Mouse (Mus musculus): ENCODE data around the gene Foxg1. TPM values are rescaled to one million over a fixed set of nuclear protein-coding genes. Genes with fewer than 3 reads are reported as not detected.

The Foxg1 gene
- total RNA-seq (2021) (not detected), polyA plus RNA-seq (2012; rRNA removed) (0.14 TPM in 1 of 2 replicates, not detected in the other)
- long read RNA-seq = 0 reads

DNA sequence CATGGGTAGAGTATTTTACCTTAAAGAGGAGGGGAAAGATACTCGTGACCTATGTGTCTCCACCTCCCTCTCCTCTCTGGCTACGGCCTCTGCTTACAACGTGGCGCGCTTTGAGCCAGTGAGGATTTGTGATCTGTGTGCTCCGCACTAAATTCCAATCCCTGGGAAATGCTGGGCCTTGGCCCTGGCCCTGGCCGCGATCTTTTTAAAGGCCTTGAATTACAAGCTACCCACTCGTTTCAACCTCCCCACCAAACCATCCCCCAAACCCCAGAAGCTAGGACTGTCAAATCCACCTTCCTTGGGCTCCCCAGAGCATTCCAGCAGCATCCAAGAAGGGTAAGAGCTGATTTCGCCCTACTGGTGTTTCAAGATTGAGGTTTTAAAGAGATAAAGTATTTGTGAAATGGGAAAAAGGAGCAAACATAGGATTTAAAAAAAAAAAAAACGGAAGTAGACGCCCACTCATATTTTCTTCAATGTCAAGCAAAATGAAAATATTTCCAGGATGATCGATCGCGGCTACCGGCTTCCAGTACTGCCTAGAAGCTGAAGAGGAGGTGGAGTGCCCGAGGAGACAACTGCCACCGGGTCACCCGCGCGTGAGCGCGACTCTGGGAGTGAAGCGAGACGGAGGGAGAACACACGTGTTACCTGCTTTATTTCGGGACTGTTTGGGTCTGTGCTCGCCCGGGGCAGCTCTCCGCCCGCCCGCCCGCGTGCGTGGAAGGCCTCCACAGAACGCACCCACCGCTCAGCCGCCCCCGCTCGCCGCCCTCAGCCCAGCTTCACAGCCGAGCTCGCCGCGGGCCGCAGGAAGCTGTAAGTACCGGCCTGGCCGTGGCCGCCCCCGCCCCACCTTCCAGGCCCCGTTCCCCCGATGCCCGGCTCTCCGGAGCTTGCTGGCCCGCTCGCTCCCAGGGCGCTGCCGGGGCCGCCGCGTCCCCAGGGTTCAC, at the start of gene Foxg1:
Gene Foxg1 (plus strand): TSS at position 96 of the 956 bp plus-strand sequence.
- Histone ChIP-seq H3K4me1 (ENCODE audit: control insufficient read depth, insufficient read depth, low read length) (no peaks in the 10 kb centered on the region), H3K4me3 (no peak within 1 kb of the TSS), H3K27me3 (ENCODE audit: control insufficient read depth, insufficient read depth, low read length) (peaks cover 27% of the 10 kb centered on the region), H3K27ac (no peak within 1 kb of the TSS), H3K9ac (ENCODE audit: low read depth, low read length) (no peak within 1 kb of the TSS), H3K79me2 (replicated peaks; ENCODE audit: control insufficient read depth, insufficient read depth, low read length) (no peaks in the 10 kb centered on the region), H3K36me3 (ENCODE audit: control insufficient read depth, insufficient read depth, low read length) (no peaks in the 10 kb centered on the region)
- 3% methylated on average over 59 of the region's 61 CpGs for WGBS
- no peak for DNase-seq
- intact Hi-C loops (cut with DNase I) = no loop called here
- TF ChIP-seq EP300 (IDR thresholded peaks at IDR 0.05; ENCODE audit: insufficient read depth, low read depth, low read length) (no peak), CTCF (IDR thresholded peaks at IDR 0.05) (no peak)

DNA sequence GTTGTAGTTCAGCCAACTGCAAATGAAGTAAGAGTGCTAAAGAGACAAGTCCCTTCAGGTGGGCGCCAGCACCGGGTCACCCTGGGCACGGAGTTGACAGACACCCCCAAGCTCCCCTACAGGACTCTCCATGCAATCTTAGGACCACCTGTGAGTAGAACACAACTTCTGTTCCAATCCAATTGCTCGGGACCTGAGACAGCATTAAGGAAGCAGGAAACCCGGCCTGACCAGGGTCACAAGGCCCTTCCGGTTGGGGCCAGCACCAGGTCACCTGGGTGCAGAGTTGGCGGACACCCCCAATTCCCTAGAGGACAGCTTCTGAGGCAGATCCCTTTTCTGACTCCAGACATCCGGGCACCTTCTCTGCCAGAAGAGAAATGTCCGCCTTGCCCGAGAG, 32.8 kb upstream of the Foxg1 start:
- Histone ChIP-seq H3K4me1 (ENCODE audit: control insufficient read depth, insufficient read depth, low read length) (no peaks in the 10 kb centered on the region), H3K36me3 (ENCODE audit: control insufficient read depth, insufficient read depth, low read length) (no peaks in the 10 kb centered on the region), H3K79me2 (replicated peaks; ENCODE audit: control insufficient read depth, insufficient read depth, low read length) (no peaks in the 10 kb centered on the region), H3K4me3 (no peak overlapping the region), H3K27ac (no peak overlapping the region), H3K27me3 (ENCODE audit: control insufficient read depth, insufficient read depth, low read length) (no peaks in the 10 kb centered on the region), H3K9ac (ENCODE audit: low read depth, low read length) (no peak overlapping the region)
- DNase-seq = no peak
- TF ChIP-seq EP300 (IDR thresholded peaks at IDR 0.05; ENCODE audit: insufficient read depth, low read depth, low read length) (no peak), POLR2A (IDR thresholded peaks at IDR 0.05; ENCODE audit: insufficient read depth, low read depth, low read length) (no peak), CTCF (IDR thresholded peaks at IDR 0.05) (no peak)
- intact Hi-C loops (cut with DNase I) = no loop called here
- WGBS = 82% methylated on average over 10 of the region's 10 CpGs

DNA sequence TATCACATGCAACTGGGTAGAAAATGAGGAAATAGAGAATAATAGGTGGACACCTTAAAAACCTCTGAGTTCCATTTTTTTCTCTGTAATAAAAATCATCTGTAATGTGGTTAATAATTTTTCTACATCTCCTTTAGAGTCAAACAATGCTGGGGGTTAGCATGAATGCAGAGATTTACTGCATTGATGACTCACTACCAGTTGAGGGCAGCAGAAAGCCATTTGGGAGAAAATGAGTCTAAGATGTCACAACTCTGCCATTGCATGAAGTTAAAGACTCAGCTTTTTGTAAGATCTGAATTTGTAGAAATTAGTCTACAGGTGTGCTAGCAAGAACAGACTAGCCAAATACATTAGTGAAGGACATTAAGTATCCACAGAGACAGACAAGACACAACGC, 13.5 kb upstream of the Foxg1 start:
- DNase-seq = no peak
- no peak for TF ChIP-seq EP300 (IDR thresholded peaks at IDR 0.05; ENCODE audit: insufficient read depth, low read depth, low read length)
- peak; percentile 35 for TF ChIP-seq CTCF (IDR thresholded peaks at IDR 0.05)
- Histone ChIP-seq H3K36me3 (ENCODE audit: control insufficient read depth, insufficient read depth, low read length) (no peaks in the 10 kb centered on the region), H3K9ac (ENCODE audit: low read depth, low read length) (no peak overlapping the region), H3K27ac (no peak overlapping the region), H3K79me2 (replicated peaks; ENCODE audit: control insufficient read depth, insufficient read depth, low read length) (no peaks in the 10 kb centered on the region), H3K27me3 (ENCODE audit: control insufficient read depth, insufficient read depth, low read length) (no peaks in the 10 kb centered on the region), H3K4me3 (no peak overlapping the region), H3K4me1 (ENCODE audit: control insufficient read depth, insufficient read depth, low read length) (no peaks in the 10 kb centered on the region)
- intact Hi-C loops (cut with DNase I) = no loop called here
- WGBS = 50% methylated on average over 1 of the region's 1 CpGs

DNA sequence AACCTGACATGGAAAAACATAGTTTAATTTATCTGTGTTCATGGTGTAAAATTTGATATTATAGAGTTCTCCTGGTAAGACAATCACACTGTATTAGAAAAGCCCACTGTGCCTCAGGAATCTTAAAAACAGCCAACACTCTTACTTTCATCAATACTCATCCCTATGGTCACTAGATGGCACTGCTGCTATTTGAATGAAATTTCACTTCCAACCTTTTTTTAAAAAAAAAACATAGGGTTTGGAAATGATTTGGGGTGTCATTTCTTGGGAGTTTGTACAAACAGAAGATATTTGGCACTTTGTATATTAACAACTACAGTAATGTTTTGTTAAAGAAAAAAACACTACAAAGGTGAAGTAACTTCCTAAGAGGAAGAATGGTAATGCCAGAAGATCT, 10.3 kb upstream of the Foxg1 start:
- H3K4me3 ChIP-seq = no peak overlapping the region
- H3K9ac ChIP-seq (ENCODE audit: low read depth, low read length) = no peak overlapping the region
- H3K27me3 ChIP-seq (ENCODE audit: control insufficient read depth, insufficient read depth, low read length) = peaks cover 4% of the 10 kb centered on the region
- TF ChIP-seq CTCF (IDR thresholded peaks at IDR 0.05) (peak; percentile 53), POLR2A (IDR thresholded peaks at IDR 0.05; ENCODE audit: insufficient read depth, low read depth, low read length) (no peak), EP300 (IDR thresholded peaks at IDR 0.05; ENCODE audit: insufficient read depth, low read depth, low read length) (no peak)
- H3K36me3 ChIP-seq (ENCODE audit: control insufficient read depth, insufficient read depth, low read length) = no peaks in the 10 kb centered on the region
- no peaks in the 10 kb centered on the region for H3K79me2 ChIP-seq (replicated peaks; ENCODE audit: control insufficient read depth, insufficient read depth, low read length)
- DNase-seq = no peak
- no peaks in the 10 kb centered on the region for H3K4me1 ChIP-seq (ENCODE audit: control insufficient read depth, insufficient read depth, low read length)
- intact Hi-C loops (cut with DNase I) = loop anchor here (5.0 kb wide), 2 partner anchors 1570 to 1815 kb away; no protein-coding TSS in a partner anchor
- no peak overlapping the region for H3K27ac ChIP-seq

- Histone ChIP-seq H3K4me1 (ENCODE audit: control insufficient read depth, insufficient read depth, low read length) (no peaks in the 10 kb centered on the region), H3K4me3 (no peak overlapping the region), H3K27ac (no peak overlapping the region), H3K9ac (ENCODE audit: low read depth, low read length) (no peak overlapping the region), H3K36me3 (ENCODE audit: control insufficient read depth, insufficient read depth, low read length) (no peaks in the 10 kb centered on the region), H3K79me2 (replicated peaks; ENCODE audit: control insufficient read depth, insufficient read depth, low read length) (no peaks in the 10 kb centered on the region), H3K27me3 (ENCODE audit: control insufficient read depth, insufficient read depth, low read length) (peaks cover 4% of the 10 kb centered on the region)
- intact Hi-C loops (cut with DNase I) = loop anchor here (5.0 kb wide), 2 partner anchors 1569 to 1814 kb away; no protein-coding TSS in a partner anchor
- no peak for DNase-seq
- WGBS = 11% methylated on average over 5 of the region's 5 CpGs
- TF ChIP-seq EP300 (IDR thresholded peaks at IDR 0.05; ENCODE audit: insufficient read depth, low read depth, low read length) (no peak), POLR2A (IDR thresholded peaks at IDR 0.05; ENCODE audit: insufficient read depth, low read depth, low read length) (no peak), CTCF (IDR thresholded peaks at IDR 0.05) (no peak)
Measured at GRCm38 (mm10) chr12:49373176-49373575, 9.3 kb upstream of the Foxg1 start.
